Mouse (Mus musculus) liver, postnatal 0 days (tissue): ENCODE results near the gene Acta2.

Source experiments
- CTCF ChIP-seq: sonication (generic); IDR thresholded peaks from 2 replicates; pipeline ENCODE4 v1.5.1; 2016; ENCODE audit warnings: antibody characterized with exemption, low read depth
- EP300 ChIP-seq: IDR thresholded peaks from 2 replicates; pipeline ENCODE4 v1.6.1; 2016; ENCODE audit warnings: antibody characterized with exemption, low read depth, mild to moderate bottlenecking

DNA sequence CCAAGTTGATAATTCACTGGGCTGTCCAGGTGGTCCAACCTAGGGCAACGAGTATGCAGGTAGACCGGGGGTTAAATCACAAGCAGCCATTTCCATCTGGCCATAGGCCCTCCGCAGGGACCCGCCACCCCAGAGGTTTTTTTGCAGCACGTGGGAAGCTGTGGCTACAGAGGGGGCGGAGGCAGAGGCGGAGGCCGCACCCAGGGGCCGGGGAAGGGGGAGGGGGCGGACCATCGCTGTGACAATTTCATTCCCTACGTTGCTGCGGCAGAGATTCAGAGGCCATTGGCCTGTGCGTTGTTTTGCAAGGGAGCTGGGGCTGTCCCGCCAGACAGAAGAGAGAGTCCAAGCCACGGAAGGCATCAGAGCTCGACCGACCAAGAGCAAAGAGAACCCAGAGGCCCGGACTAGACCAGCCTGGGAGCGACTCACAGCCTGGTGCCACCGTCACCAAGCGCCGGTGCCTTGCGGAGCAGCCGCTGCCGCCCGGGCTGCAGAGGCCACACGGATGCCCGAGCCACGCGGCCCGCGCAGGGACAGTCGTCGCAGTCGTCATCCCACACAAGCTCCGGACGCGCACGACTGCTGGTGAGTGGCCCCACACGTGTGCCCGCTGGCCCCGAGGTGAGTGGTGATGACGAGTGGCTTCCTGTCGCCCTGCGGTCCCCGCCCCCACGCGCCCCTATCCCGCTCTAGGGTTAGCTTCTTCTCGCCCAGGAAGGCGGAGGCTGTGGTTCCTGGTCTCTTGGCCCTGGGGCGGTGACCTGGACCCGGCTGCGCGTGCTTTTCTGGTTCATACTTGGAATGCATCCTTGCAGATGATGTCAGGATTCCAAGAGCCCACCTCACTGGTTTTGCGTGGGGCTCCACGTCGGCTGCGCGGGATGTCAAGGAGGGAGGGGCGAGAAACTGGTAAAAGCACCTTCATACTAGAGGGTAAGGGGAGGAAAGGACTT, 63.1 kb downstream of the Acta2 start, which contains the start of gene Stambpl1:
- TF ChIP-seq CTCF (no peak), EP300 (no peak)
